Mouse (Mus musculus) right cerebral cortex, postnatal 14 days (tissue): ENCODE measurements around the gene Grasp.

Experiments used
- DNase-seq: peaks from one replicate; pipeline ENCODE4 v3.0.0; 2022

The Grasp gene

DNA sequence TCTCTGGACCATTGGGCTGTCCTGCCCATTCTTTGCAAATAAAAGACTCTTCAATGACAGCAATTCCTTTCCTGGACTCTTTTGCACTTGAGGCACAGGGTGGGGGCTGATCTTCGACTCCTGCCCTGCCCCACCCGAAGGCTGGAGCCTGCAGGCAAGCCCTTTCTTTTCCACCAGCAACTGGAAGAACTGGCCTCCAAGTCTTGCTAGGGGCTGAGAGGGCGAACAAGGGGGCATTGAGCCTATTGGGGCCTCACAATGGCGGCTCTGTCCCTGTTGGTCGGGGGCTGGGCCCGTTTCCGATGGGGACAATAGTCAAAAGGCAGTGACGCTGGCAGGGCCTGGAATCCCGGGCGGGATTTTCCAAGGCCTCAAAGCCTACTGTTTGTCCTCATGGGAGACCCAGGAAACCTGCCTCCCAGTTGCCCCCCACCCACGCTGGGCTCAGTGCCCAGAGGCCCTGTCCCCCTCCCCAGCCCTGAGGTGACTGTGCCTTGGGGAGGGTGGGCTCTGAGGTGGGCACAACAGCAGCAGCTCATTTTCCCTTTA, 53.4 kb downstream of the Grasp start:
- no peak for DNase-seq

DNA sequence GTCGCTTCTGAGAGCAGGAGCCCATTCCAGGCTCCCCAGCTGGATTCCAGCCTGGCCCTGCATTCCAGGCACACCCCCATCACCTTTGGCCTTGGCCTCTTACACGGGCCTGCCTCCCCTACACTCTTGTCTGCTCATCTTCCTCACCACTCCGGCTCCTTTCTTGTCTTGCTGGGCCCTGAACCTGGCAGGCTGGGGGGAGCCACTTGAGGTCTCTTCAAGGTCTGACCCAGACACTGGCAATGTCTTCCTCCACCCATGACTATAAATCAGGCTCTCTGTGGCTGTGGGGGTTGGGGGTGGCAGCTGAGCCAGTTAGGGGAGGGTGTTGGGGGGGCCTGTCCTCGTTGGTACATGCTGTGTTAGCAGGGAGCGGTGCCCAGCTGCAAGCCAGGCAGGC, 54.6 kb downstream of the Grasp start:
- no peak for DNase-seq

DNA sequence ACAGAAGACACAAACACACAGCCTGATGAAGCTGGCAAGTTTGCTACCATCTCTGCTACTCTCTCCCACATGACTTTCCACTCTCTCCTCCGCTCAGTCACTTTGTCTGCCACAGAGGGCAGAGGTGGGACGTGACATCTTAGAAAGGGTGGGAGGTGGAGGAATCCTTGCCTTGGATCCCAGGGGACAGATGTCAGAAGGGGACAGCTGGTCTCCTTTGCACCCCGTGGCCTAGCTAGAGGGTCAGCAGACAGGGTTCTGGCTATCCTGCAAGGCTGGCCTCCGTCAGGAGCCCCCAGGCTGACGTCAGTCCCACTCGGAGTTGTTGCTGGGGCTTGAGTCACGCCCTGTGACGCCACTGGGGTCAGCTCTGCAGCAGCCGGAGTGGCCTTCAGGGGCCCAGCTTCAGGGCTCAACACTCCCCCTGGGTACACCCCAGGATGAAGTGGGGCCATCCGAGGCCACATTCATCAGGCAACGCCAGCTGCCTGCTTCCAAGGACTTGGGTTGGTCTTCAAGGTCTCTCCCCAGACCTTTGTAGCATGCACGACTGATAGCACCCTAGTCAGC, 55.5 kb downstream of the Grasp start:
- DNase-seq: no peak
